Mouse (Mus musculus): ENCODE measurements around the gene Denr. TPM values are rescaled to one million over a fixed set of nuclear protein-coding genes. Genes with fewer than 3 reads are reported as not detected.

Denr gene
- polyA plus RNA-seq, 1 experiment from 2014 or later = 140 TPM

DNA sequence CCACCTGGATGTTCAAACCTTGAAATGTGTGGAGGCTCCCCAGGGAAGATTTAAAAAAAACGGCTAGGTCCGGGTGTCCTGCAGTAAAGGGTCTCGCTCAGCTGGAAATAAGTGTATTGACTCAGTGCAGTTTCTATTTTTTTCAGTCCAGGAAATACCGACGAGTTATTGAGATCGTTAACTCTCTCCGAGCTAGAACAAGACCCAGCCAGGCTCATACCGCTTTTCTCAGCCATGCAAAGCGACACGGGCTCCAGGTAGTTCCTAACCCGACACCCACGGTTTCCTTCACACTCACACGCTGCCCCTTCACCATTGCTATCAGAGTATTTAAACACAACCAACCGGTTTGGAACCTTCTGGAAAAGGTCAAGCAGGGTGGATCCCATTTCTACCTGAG is 28.9 kb upstream of the Denr start:
- no peak overlapping the region for H3K27ac ChIP-seq (ENCODE audit: low read length)
- no peak for ATAC-seq (ENCODE audit: insufficient number of reproducible peaks, insufficient read depth, low FRiP score, low read depth)
- H3K4me3 ChIP-seq (ENCODE audit: low read depth, low read length) = peak overlapping the region; percentile 5; the same call in 1 of the 2 replicates
- H3K9ac ChIP-seq (replicated peaks; ENCODE audit: low read depth, low read length) = no peak overlapping the region
- H3K9me3 ChIP-seq (ENCODE audit: control insufficient read depth, low read depth, low read length) = no peaks in the 10 kb centered on the region
- peak overlapping the region; percentile 11; the same call in 1 of the 2 replicates for H3K4me2 ChIP-seq (replicated peaks; ENCODE audit: low read depth, low read length)
- H3K4me1 ChIP-seq (ENCODE audit: control insufficient read depth, insufficient read depth, low read length) = peaks cover 19% of the 10 kb centered on the region; the same call in 1 of the 2 replicates
- H3K27me3 ChIP-seq (ENCODE audit: control insufficient read depth, insufficient read depth, low read length) = no peaks in the 10 kb centered on the region
- WGBS = 51% methylated on average over 14 of the region's 14 CpGs
- H3K36me3 ChIP-seq (ENCODE audit: control insufficient read depth, insufficient read depth, low read length) = no peaks in the 10 kb centered on the region

DNA sequence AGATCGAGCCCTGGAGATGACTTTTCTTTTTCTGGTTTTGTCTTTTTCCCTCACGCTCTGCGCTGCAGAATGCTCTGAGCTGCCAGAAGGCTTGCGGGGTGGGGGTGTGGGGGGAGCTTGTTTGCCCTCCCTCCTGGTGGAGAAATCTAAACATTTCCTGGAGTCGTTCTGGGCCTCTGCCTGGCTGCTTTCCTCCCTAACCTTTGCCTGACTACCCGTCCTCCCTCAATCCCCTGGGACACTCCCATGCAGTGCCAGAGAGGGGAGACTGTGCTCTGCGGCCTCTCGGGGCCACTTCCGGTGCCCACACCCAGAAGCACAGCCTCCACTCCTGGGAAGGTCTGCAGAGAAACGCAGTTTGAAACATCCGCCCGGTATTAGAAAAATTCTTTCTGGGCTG is 27.0 kb upstream of the Denr start, which contains the start of gene Hcar1:
Gene Hcar1 (minus strand): TSS at position 93 of the 400 bp plus-strand sequence.
- H3K9me3 ChIP-seq (ENCODE audit: control insufficient read depth, low read depth, low read length) = no peaks in the 10 kb centered on the region

DNA sequence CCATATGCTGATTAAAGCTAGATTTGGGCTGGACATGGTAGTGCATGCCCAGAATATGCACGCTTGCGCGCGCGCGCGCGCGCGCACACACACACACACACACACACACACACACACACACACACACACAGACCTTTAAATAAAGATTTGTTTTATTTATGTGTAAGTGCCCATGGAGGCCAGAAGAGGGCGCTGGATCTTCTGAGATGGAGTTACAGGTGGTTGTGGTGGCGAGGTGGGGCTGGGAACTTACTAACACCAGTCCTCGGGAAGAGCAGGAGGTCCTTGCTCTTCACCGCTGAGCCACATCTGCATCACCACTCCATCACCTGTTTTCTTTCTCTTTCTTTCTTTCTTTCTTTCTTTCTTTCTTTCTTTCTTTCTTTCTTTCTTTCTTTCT is 26.2 kb upstream of the Denr start:
- no peak overlapping the region; the same call in 1 of the 2 replicates for H3K4me2 ChIP-seq (replicated peaks; ENCODE audit: low read depth, low read length)

More for the DNA sequence above, 27.0 kb upstream of the Denr start, which contains the start of gene Hcar1:
- 27% methylated on average over 12 of the region's 12 CpGs for WGBS
- Histone ChIP-seq H3K9ac (replicated peaks; ENCODE audit: low read depth, low read length) (0 out of 2 replicates have a peak within 1 kb of the TSS, but pooled peaks have one; percentile 7), H3K4me3 (ENCODE audit: low read depth, low read length) (no peak within 1 kb of the TSS), H3K36me3 (ENCODE audit: control insufficient read depth, insufficient read depth, low read length) (no peaks in the 10 kb centered on the region), H3K4me2 (replicated peaks; ENCODE audit: low read depth, low read length) (peak within 1 kb of the TSS; percentile 21), H3K27me3 (ENCODE audit: control insufficient read depth, insufficient read depth, low read length) (no peaks in the 10 kb centered on the region), H3K27ac (ENCODE audit: low read length) (peak within 1 kb of the TSS; percentile 79), H3K4me1 (ENCODE audit: control insufficient read depth, insufficient read depth, low read length) (peaks cover 19% of the 10 kb centered on the region; the same call in 1 of the 2 replicates)
- ATAC-seq (ENCODE audit: insufficient number of reproducible peaks, insufficient read depth, low FRiP score, low read depth) = peak; percentile 70; the same call in 1 of the 2 replicates

DNA sequence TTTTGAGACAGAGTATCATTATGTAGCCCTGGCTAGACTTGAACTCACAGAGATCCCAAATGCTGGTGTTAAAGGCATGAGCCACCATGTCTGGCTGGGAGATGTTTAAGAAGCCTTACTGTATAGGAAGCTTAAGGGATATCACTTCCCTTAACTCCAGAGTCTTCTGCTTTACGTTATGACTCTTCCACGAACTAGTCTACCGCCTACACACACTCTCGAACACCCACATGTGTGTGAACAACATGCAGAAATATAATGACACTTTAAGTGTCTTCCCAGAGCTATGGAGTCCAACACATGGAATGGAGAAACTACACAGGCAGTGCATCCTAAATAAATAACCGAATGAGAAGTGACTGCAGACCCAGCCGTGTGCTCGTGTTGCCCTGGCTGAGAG is 23.1 kb upstream of the Denr start:
- Histone ChIP-seq H3K4me1 (ENCODE audit: control insufficient read depth, insufficient read depth, low read length) (peaks cover 17% of the 10 kb centered on the region; the same call in 1 of the 2 replicates), H3K36me3 (ENCODE audit: control insufficient read depth, insufficient read depth, low read length) (no peaks in the 10 kb centered on the region), H3K9me3 (ENCODE audit: control insufficient read depth, low read depth, low read length) (no peaks in the 10 kb centered on the region), H3K4me3 (ENCODE audit: low read depth, low read length) (no peak overlapping the region), H3K27ac (ENCODE audit: low read length) (no peak overlapping the region), H3K4me2 (replicated peaks; ENCODE audit: low read depth, low read length) (no peak overlapping the region), H3K27me3 (ENCODE audit: control insufficient read depth, insufficient read depth, low read length) (no peaks in the 10 kb centered on the region), H3K9ac (replicated peaks; ENCODE audit: low read depth, low read length) (no peak overlapping the region)
- 72% methylated on average over 7 of the region's 7 CpGs for WGBS
- ATAC-seq (ENCODE audit: insufficient number of reproducible peaks, insufficient read depth, low FRiP score, low read depth) = no peak

More for the DNA sequence above, 26.2 kb upstream of the Denr start:
- H3K27me3 ChIP-seq (ENCODE audit: control insufficient read depth, insufficient read depth, low read length) = no peaks in the 10 kb centered on the region
- H3K4me1 ChIP-seq (ENCODE audit: control insufficient read depth, insufficient read depth, low read length) = peaks cover 19% of the 10 kb centered on the region; the same call in 1 of the 2 replicates
- H3K27ac ChIP-seq (ENCODE audit: low read length) = peak overlapping the region; percentile 79; the same call in 1 of the 2 replicates
- WGBS = 85% methylated on average over 14 of the region's 14 CpGs
- H3K4me3 ChIP-seq (ENCODE audit: low read depth, low read length) = no peak overlapping the region
- no peaks in the 10 kb centered on the region for H3K36me3 ChIP-seq (ENCODE audit: control insufficient read depth, insufficient read depth, low read length)
- ATAC-seq (ENCODE audit: insufficient number of reproducible peaks, insufficient read depth, low FRiP score, low read depth) = no peak
- no peak overlapping the region for H3K9ac ChIP-seq (replicated peaks; ENCODE audit: low read depth, low read length)
- H3K9me3 ChIP-seq (ENCODE audit: control insufficient read depth, low read depth, low read length) = no peaks in the 10 kb centered on the region

DNA sequence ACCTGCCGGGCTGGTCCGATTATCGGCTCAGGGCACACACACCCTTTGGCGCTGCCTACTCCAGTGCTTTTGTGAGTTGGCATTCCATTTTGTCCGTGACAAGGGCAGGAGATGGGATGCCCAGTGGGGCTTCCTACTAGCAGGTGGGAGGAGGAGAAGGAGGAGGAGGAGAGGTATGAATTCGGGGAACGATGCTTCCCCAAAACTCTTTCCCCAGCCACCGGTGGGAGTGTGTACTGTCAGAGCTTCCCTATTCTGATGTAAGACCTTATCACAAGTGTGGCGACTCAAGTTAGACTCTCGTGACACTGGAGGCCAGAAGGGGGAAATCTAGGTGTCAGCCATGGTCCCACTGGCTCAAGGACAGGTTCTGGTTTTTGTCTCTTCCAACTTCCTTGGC is 22.6 kb upstream of the Denr start:
- Histone ChIP-seq H3K27me3 (ENCODE audit: control insufficient read depth, insufficient read depth, low read length) (no peaks in the 10 kb centered on the region), H3K4me3 (ENCODE audit: low read depth, low read length) (no peak overlapping the region), H3K27ac (ENCODE audit: low read length) (no peak overlapping the region), H3K9ac (replicated peaks; ENCODE audit: low read depth, low read length) (no peak overlapping the region), H3K4me1 (ENCODE audit: control insufficient read depth, insufficient read depth, low read length) (peaks cover 12% of the 10 kb centered on the region; the same call in 1 of the 2 replicates), H3K4me2 (replicated peaks; ENCODE audit: low read depth, low read length) (no peak overlapping the region), H3K36me3 (ENCODE audit: control insufficient read depth, insufficient read depth, low read length) (no peaks in the 10 kb centered on the region), H3K9me3 (ENCODE audit: control insufficient read depth, low read depth, low read length) (no peaks in the 10 kb centered on the region)
- ATAC-seq (ENCODE audit: insufficient number of reproducible peaks, insufficient read depth, low FRiP score, low read depth) = no peak
- 76% methylated on average over 10 of the region's 10 CpGs for WGBS

DNA sequence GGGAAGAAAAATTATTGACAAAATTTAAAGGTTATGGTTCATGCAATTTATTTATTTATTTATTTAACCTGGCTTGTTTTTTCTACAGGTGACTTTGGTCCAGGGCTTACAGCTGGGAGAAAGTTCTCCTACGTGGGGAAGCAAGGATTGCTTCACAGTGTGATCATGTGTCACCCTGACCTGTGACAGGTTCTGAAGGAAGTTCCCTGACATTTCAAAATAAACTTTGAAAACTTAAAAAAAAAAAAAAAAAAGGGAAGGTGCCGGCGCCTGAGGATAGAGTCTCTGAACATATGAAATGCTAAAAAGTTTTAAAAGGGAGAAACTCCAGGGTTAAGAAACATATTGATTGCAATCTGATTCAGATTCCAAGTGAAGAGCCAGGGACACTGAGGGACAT is 20.6 kb upstream of the Denr start:
- Histone ChIP-seq H3K36me3 (ENCODE audit: control insufficient read depth, insufficient read depth, low read length) (no peaks in the 10 kb centered on the region), H3K9ac (replicated peaks; ENCODE audit: low read depth, low read length) (no peak overlapping the region), H3K4me2 (replicated peaks; ENCODE audit: low read depth, low read length) (no peak overlapping the region), H3K9me3 (ENCODE audit: control insufficient read depth, low read depth, low read length) (no peaks in the 10 kb centered on the region), H3K27ac (ENCODE audit: low read length) (no peak overlapping the region), H3K4me3 (ENCODE audit: low read depth, low read length) (no peak overlapping the region), H3K4me1 (ENCODE audit: control insufficient read depth, insufficient read depth, low read length) (no peaks in the 10 kb centered on the region), H3K27me3 (ENCODE audit: control insufficient read depth, insufficient read depth, low read length) (no peaks in the 10 kb centered on the region)
- ATAC-seq (ENCODE audit: insufficient number of reproducible peaks, insufficient read depth, low FRiP score, low read depth) = no peak
- WGBS = 58% methylated on average over 3 of the region's 3 CpGs

DNA sequence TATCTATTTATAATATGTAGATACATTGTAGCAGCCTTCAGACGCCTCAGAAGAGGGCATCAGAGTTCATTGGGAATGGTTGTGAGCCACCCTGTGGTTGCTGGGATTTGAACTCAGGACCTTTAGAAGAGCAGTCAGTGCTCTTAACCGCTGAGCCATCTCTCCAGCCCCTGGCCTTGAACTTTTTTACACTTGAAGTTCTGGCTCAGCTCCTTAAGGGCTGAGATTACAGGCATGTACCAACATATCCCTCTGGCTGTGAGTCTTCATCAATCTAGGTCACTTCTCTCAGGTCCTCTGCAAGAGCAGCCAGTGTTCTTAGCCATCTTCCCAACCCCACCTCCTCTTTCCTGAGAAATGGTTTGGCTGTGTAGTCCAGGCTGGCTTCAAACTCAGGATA is 16.7 kb upstream of the Denr start:
- H3K27me3 ChIP-seq (ENCODE audit: control insufficient read depth, insufficient read depth, low read length) = no peaks in the 10 kb centered on the region
- no peaks in the 10 kb centered on the region for H3K4me1 ChIP-seq (ENCODE audit: control insufficient read depth, insufficient read depth, low read length)
- H3K9me3 ChIP-seq (ENCODE audit: control insufficient read depth, low read depth, low read length) = no peaks in the 10 kb centered on the region
- H3K27ac ChIP-seq (ENCODE audit: low read length) = no peak overlapping the region
- H3K9ac ChIP-seq (replicated peaks; ENCODE audit: low read depth, low read length) = no peak overlapping the region
- no peaks in the 10 kb centered on the region for H3K36me3 ChIP-seq (ENCODE audit: control insufficient read depth, insufficient read depth, low read length)
- ATAC-seq (ENCODE audit: insufficient number of reproducible peaks, insufficient read depth, low FRiP score, low read depth) = no peak
- H3K4me2 ChIP-seq (replicated peaks; ENCODE audit: low read depth, low read length) = no peak overlapping the region
- no peak overlapping the region for H3K4me3 ChIP-seq (ENCODE audit: low read depth, low read length)
- 70% methylated on average over 2 of the region's 2 CpGs for WGBS

DNA sequence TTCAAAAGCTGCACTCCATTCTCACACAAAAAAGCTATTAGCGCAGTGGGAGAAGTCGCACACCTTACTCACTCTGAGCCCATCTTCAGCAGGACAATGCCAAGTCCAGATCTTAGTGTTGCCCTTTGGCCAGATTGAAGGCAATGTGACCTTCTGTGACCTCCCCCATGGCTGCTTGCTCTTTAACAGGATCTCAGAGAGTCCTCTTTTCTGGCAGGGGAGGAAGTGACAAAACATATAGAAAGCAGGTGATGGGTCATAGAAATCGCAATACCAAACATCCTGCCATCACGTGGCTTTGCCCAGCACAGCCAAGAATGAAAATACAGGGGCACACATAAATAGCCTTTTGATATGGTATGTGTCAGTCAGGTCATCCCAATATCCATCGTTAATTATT is 16.0 kb upstream of the Denr start:
- H3K36me3 ChIP-seq (ENCODE audit: control insufficient read depth, insufficient read depth, low read length) = no peaks in the 10 kb centered on the region
- WGBS = 73% methylated on average over 5 of the region's 5 CpGs
- H3K4me2 ChIP-seq (replicated peaks; ENCODE audit: low read depth, low read length) = no peak overlapping the region
- no peak overlapping the region for H3K27ac ChIP-seq (ENCODE audit: low read length)
- H3K4me1 ChIP-seq (ENCODE audit: control insufficient read depth, insufficient read depth, low read length) = no peaks in the 10 kb centered on the region
- no peak overlapping the region for H3K9ac ChIP-seq (replicated peaks; ENCODE audit: low read depth, low read length)
- no peak overlapping the region for H3K4me3 ChIP-seq (ENCODE audit: low read depth, low read length)
- ATAC-seq (ENCODE audit: insufficient number of reproducible peaks, insufficient read depth, low FRiP score, low read depth) = no peak
- no peaks in the 10 kb centered on the region for H3K27me3 ChIP-seq (ENCODE audit: control insufficient read depth, insufficient read depth, low read length)
- no peaks in the 10 kb centered on the region for H3K9me3 ChIP-seq (ENCODE audit: control insufficient read depth, low read depth, low read length)

DNA sequence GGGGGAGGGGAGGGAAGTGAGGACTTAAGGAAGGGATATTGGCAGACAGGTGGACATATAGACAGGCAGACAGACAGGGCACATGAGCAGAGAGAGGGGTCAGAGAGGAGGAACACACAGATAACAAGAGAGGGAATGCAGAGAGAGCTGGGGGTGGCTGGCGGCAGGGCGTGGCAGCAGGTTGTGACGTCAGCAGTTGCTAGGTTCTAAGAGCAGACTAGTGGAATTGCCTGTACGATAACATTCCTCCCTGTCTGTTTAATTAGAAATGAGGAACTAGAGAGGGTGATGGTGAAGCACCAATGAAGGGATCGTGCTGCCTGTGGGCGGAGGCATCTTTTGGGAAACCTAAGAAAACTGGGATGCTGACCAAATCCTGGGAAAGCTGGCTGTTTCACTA is 15.3 kb upstream of the Denr start:
- 39% methylated on average over 6 of the region's 6 CpGs for WGBS
- ATAC-seq (ENCODE audit: insufficient number of reproducible peaks, insufficient read depth, low FRiP score, low read depth) = no peak

More for the DNA sequence above, 15.3 kb upstream of the Denr start:
- no peak overlapping the region for H3K4me2 ChIP-seq (replicated peaks; ENCODE audit: low read depth, low read length)
- no peaks in the 10 kb centered on the region for H3K4me1 ChIP-seq (ENCODE audit: control insufficient read depth, insufficient read depth, low read length)
- no peak overlapping the region for H3K27ac ChIP-seq (ENCODE audit: low read length)
- no peak overlapping the region for H3K4me3 ChIP-seq (ENCODE audit: low read depth, low read length)
- H3K36me3 ChIP-seq (ENCODE audit: control insufficient read depth, insufficient read depth, low read length) = no peaks in the 10 kb centered on the region
- no peaks in the 10 kb centered on the region for H3K27me3 ChIP-seq (ENCODE audit: control insufficient read depth, insufficient read depth, low read length)
- H3K9ac ChIP-seq (replicated peaks; ENCODE audit: low read depth, low read length) = no peak overlapping the region
- H3K9me3 ChIP-seq (ENCODE audit: control insufficient read depth, low read depth, low read length) = no peaks in the 10 kb centered on the region

Measured in stomach, embryonic 14.5 days (tissue).